Mouse (Mus musculus): ENCODE results near the gene Pten.
"Not testable (repeated sequence)": the region's sequence is repeated elsewhere in the genome, so short reads cannot be mapped to it uniquely, and the experiment has no call there.

Pten gene

DNA sequence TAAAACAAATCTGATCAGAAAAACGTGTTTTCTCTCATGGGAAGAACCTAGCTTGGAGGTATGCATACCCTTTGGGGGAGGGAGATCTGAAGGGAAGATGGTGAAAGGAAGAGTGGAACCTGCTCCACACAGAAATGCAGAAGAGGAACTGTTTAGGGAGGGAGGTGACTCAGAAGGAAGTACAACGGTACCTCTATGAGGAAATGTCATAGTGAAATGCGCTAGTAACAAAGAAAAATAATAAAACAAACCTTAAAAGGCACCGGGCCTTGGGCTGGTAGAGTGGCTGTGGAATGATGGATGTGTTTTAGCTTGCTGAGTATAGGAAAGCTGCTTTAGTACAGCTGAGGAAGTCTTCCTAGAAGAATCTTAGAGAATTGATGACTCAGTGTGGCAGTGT is 47.4 kb downstream of the Pten start:
- in situ Hi-C loops (cut with MboI, MseI): no loop called here

DNA sequence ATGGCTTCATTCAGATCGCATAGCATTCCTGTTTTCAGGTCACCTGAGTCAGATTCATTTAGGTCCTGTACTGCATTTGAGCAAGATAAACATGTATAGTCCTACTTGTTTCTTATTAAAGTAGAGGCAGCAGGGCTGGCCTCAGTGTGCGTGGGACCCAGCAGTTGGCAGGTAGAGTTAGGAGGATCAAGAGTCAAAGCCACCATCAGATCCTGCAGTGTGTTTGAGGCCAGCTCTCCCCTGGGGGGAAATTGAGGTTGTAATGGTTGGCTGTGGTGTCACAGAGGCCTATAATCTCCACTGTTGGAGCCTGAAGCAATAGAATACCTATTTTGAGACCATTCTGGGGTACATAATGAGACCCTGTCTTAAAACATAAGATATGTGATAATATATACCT is 50.3 kb downstream of the Pten start:
- in situ Hi-C loops (cut with MboI, MseI): no loop called here

DNA sequence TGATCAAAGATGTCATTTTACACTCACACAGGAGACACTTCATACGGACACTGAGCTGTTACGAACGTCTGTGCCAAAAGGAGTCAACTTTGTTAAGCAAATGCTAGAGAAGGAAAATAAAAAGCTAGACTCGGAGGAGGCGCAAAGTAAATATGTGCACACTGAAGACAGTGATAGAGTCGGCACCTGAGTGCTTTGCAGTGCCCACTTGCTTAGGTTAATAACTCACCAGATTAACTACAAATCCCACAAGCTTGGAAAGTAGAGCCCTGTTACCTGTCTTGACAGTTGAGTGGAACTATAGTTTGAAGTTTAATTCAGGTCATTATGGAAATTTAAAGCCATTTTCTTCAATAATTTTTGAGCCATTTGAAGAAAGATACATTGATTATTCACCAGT is 51.4 kb downstream of the Pten start:
- in situ Hi-C loops (cut with MboI, MseI): no loop called here

DNA sequence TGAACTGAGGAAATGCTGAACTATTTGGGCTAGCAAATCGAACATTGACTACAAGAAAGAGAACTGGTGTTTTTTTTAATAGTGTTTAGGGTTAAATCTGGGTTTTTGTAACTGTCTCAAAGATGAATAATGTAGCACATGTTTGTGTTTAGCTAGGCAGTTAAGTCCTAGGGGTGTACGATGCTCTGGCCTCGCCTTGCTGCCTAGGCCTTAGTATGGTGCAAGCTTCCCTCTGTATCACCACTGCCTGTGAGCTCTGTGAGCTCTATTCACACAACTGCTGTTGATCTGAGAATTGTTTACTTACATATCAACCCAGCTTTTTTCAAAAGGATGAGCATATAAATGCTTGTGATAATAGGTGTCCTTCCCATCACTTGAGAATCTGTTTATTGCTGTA is 51.8 kb downstream of the Pten start:
- in situ Hi-C loops (cut with MboI, MseI): no loop called here

GRCm38 (mm10) chr19:32818759-32819158 is 61.5 kb downstream of the Pten start:
- in situ Hi-C loops (cut with MboI, MseI): no loop called here

GRCm38 (mm10) chr19:32822959-32823358 is 65.7 kb downstream of the Pten start:
- in situ Hi-C loops (cut with MboI, MseI): not testable (repeated sequence)

- in situ Hi-C loops (cut with MboI, MseI): no loop called here
Measured at GRCm38 (mm10) chr19:32826616-32827015, 69.3 kb downstream of the Pten start.

GRCm38 (mm10) chr19:32829871-32830270 is 72.6 kb downstream of the Pten start:
- in situ Hi-C loops (cut with MboI, MseI): no loop called here

GRCm38 (mm10) chr19:32831286-32831685 is 74.0 kb downstream of the Pten start:
- in situ Hi-C loops (cut with MboI, MseI): no loop called here

- in situ Hi-C loops (cut with MboI, MseI): no loop called here
Measured at GRCm38 (mm10) chr19:32840491-32840890, 83.2 kb downstream of the Pten start.

GRCm38 (mm10) chr19:32844486-32844885 is 87.2 kb downstream of the Pten start:
- in situ Hi-C loops (cut with MboI, MseI): no loop called here

DNA sequence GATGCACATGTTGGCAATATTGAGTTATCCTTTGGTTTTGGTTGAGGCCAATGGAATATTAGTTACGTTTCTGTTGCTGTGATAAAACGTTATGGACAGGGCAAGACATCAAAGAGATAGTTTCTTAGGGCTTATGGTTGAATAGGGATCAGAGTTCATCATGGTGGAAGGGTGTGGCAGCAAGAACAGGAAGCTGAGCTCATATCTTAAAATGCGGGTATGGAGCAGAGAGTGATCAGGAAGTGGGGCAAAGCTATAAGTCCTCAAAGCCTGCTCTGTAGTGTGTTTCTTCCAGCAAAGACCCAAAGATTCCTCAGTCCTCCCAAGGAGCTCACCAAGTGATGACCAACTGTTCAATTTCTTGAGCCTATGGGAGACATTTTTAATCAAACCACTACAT is 90.7 kb downstream of the Pten start:
- in situ Hi-C loops (cut with MboI, MseI): no loop called here

- in situ Hi-C loops (cut with MboI, MseI): no loop called here
Measured at GRCm38 (mm10) chr19:32852306-32852705, 95.0 kb downstream of the Pten start.

DNA sequence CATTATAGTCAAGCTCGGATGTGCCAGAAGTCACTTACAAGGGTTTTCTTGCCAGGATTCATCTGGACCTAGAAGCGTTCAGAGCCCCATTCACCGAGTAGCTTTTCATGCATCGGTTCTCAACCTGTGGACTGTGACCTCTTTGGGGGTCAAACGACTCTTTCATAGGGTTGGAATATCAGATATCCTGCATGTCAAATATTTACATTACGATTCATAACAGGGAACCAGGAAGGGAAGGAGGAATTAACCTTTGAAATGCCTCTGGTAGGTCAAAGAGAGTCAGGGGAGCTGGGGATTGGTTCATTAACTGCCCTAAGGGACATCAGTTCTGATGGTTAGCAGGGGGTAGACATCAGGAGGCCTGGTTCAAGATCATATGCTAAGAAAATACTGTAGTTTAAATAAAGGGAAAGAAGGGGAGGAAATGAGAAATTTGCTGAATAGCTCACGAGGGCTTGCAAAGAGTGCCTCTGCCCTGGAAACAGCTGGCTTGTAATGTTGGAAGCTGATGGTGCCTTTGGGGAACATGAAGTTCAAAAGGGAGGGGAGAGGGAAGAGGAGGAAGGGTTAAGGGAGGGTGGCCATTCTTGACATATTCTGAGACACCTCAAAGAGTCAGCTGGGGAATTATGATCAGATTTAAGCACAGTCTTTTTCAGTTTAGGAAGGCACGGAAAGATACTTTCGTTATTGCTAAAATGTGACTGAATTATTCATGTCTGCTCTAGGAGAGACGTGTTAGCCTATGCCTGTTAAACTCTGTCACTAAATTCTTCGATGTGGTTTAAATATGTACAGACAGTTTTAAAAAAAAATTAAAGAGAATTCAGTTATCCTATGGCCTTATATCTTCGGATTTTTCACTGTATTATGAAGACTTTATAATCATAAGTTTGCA is 104.6 kb downstream of the Pten start:
- in situ Hi-C loops (cut with MboI, MseI): no loop called here

DNA sequence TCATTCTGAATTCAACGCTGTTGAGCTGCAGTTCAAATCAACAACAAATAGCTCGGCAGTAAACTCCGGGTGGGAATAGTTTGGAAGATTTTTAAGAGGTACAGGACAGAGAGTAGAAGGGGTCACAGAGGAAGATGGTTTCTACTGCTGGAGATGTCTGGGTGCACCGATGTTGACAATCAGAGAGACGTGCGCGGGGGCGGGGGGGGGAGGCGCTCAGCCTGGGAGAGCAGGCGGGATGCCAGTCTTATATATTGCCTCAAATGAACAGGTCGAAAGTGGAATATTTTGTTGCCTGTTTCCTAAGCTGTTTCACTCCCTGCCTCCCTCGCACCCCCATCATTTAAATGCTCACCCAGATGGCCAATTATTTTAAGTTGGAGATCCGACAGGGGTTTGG is 109.5 kb downstream of the Pten start:
- in situ Hi-C loops (cut with MboI, MseI): no loop called here

DNA sequence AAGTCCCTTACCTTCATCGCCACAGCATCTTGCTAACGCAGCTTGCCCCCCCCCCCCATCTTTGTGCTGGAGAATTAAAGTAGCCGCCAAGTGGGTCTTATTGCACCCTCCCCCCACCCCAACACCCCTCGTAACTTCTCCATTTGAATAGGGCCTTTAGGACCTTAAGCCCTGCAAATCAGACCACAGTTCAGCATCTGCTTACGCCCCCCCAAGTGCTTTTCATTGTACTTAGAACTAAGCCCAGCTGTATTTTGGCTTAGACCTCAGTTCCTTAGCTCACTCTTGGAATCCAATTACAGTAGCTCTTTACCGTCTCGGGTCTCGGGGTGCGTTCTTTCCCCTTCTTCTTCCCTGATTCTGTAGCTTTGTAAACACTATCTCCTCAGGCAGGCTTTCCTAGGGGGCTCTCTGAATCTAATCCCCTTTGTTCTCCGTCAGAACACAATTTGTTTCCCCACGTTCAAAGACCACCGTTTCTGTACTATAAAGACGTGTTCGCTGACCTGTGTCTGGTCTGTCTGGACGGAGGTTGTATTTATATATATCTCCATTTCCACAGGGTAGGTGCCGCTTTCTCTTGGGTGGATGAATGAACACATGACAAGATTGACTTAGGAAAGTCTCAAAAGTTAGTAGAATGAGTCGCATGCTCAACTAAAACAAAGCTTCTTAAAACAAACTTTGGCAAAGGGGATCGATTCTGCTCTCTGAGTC is 110.0 kb downstream of the Pten start:
- in situ Hi-C loops (cut with MboI, MseI): no loop called here

- in situ Hi-C loops (cut with MboI, MseI): no loop called here
Measured at GRCm38 (mm10) chr19:32868560-32868959, 111.3 kb downstream of the Pten start.

DNA sequence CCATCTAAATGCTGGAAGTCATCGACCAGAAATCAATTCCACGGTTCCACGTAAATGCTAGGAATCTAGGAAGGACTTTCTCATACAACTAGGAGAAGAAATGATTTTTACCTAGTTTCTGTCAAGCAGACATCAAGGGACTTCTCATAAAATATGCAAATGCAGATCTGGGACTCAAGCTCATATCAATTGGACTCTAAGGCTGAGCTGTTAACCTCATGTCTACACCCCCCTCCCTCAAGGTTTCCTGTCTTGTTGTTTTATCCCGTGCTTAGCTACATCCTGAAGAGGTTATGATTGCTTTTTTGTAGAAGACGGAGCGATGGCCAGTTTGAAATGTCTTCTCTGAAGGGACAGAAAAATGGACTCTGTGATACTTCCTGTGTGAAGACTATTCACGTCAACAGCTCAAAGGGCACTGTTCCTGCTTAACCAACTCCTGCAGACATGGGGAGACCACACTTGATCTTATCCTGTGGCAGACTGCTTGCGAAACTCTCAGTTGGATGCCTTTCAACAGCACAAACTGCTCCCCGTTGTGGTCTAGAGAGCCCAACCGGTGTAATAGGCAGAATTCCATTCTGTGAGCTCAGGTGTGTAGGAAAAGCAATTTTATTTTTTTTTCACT is 111.9 kb downstream of the Pten start:
- in situ Hi-C loops (cut with MboI, MseI): no loop called here

DNA sequence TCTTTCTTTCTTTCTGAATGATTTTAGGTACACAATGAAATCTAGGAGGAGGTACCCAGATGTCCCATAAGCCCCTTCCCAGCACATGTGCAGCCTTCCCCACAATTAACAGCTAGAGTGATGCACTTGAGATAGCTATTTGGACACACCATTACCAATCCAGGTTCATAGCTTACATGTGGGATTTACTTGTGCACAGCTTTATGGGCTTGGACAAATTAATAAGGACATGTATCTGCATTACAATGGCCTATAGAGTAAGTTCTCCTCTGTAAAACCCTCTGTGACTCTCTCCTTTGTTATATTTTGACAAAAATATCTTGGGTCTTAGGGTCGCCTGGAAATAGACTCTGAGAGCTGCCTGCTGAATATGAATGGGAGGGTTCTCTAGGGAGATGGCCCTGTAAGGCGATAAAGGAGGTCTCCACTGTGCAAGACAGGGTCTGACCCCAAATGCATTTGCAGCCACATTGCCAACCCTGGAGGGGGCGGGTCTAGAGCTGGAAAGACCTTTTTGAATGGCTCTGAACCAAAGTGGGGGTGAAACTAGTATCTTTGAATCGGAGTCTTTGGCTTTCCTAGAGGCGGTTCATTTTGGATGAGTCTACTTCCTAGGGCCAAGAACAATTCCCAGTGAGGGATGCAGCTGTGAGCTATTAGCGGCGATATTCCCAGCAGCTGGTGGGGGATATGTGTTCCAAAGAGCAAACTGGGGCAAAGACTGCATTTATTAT is 116.8 kb downstream of the Pten start:
- in situ Hi-C loops (cut with MboI, MseI): no loop called here
